Mouse (Mus musculus) kidney, adult 2 months (tissue): ENCODE measurements at regions not wholly inside any gene's neighbourhood (a gene's known extent, or its start where the extent isn't known, plus 50 kb on each side); places are given as distances from the start of the nearest gene placed in this dataset.

Experiments used
- CTCF ChIP-seq: fragments of 200-500 bp; conservative IDR thresholded peaks from 2 replicates; pipeline ENCODE4 v1.5.1; 2011; ENCODE audit warnings: low read depth, mild to moderate bottlenecking, control low read depth, low read length, moderate library complexity, mixed read lengths; ENCODE audit not compliant: insufficient read depth, insufficient read length
- POLR2A ChIP-seq: fragments of 200-500 bp; IDR thresholded peaks from one replicate; pipeline ENCODE4 v1.6.1; 2011; ENCODE audit warnings: low read depth, low read length, control low read depth

DNA sequence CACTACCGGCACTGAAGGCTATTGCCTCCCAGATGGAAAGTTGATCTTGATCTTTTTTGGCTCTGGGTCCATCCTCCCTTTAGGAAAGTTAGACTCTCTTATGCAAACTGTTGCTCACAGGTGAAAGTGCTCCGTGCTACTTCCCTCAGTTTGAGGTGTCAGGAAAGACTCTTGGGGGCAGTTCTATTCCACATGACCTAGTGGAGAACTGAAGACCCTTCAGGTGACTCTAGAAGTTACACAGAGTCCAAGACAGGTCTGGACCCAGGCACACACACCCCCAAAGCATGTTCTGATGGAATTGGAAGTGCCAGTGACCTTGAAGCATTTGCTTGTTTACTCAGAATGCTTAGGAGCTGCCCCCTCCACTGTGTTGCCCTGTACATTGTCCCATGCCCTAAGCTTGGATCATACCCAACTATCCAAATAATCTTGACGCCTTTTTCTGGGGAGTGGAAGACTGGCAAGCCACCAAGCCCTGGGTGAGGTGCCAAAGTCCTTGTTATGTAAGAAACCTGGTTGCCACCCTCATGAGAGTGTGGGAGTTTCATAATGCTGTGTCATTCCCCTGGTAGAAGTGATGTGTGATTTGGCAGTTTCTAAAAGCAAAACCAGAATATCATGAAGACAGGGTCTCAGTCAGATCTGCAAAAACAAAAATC lies 51.1 kb upstream of the Nampt start:
- no peak for TF ChIP-seq POLR2A
- no peak for TF ChIP-seq CTCF
